8 mouse cellular contexts compared by ENCODE assay signal in genomic region chr11:94629884-94630198, GRCm38 (mm10). TPM values are rescaled to one million over a fixed set of nuclear protein-coding genes. Genes with fewer than 3 reads are reported as not detected.
A peak's percentile ranks its signal among the peaks of the same experiment; 100 is the strongest.
DNase-seq lines count a peak whose midpoint lies in the region; ATAC-seq and TF ChIP-seq lines count a peak whose summit lies in the region.

No protein-coding gene starts in this region.

- peaks cover 6% of the 10 kb centered on the region; the same call in 1 of the 2 replicates for H3K36me3 ChIP-seq in liver, adult 2 months (ENCODE audit: control insufficient read depth, insufficient read depth, low read length)
- H3K36me3 ChIP-seq in embryonic facial prominence, embryonic 13.5 days: peaks cover 31% of the 10 kb centered on the region
- peaks cover 37% of the 10 kb centered on the region for H3K36me3 ChIP-seq in limb, embryonic 10.5 days
- peaks cover 32% of the 10 kb centered on the region for H3K36me3 ChIP-seq in neural tube, embryonic 13.5 days

- H3K4me3 ChIP-seq in liver, adult 2 months (ENCODE audit: insufficient read depth, low read depth, low read length): peak overlapping the region; percentile 79
- peak overlapping the region; percentile 97 for H3K4me3 ChIP-seq in embryonic facial prominence, embryonic 13.5 days
- H3K4me3 ChIP-seq in limb, embryonic 10.5 days: peak overlapping the region; percentile 95
- H3K4me3 ChIP-seq in neural tube, embryonic 13.5 days: peak overlapping the region; percentile 88

- no peak for TF ChIP-seq CTCF in liver, adult 2 months (IDR thresholded peaks at IDR 0.05; ENCODE audit: low read depth, low read length)

- TF ChIP-seq POLR2A in liver, adult 2 months (IDR thresholded peaks at IDR 0.05; ENCODE audit: extremely low read depth, insufficient read depth, low read length): no peak

- no peak for DNase-seq in liver, adult 2 months (ENCODE audit: extremely low read depth, low read depth, low spot score)
- DNase-seq in liver: no peak
- no peak for DNase-seq in limb, embryonic 10.5 days (ENCODE audit: low spot score)
- DNase-seq in urinary bladder, adult 2 months (ENCODE audit: low spot score): no peak
- no peak for DNase-seq in gastrocnemius, postnatal 36 days

- H3K4me2 ChIP-seq in embryonic facial prominence, embryonic 13.5 days: peak overlapping the region; percentile 90
- peak overlapping the region; percentile 98 for H3K4me2 ChIP-seq in neural tube, embryonic 13.5 days

- WGBS in liver, adult 2 months: under 1% methylated on average over 28 of the region's 28 CpGs
- under 1% methylated on average over 28 of the region's 28 CpGs for WGBS in embryonic facial prominence, embryonic 13.5 days
- 0% methylated on average over 28 of the region's 28 CpGs for WGBS in limb, embryonic 10.5 days
- under 1% methylated on average over 28 of the region's 28 CpGs for WGBS in neural tube, embryonic 13.5 days

- intact Hi-C loops in gastrocnemius, postnatal 36 days (cut with DNase I): loop anchor here (5.0 kb wide), 1 partner anchor 82 kb away; no protein-coding TSS in a partner anchor

- H3K4me1 ChIP-seq in liver, adult 2 months (ENCODE audit: control insufficient read depth, insufficient read depth, low read length): peaks cover 6% of the 10 kb centered on the region; the same call in 1 of the 2 replicates
- peaks cover 13% of the 10 kb centered on the region for H3K4me1 ChIP-seq in embryonic facial prominence, embryonic 13.5 days
- H3K4me1 ChIP-seq in limb, embryonic 10.5 days: peaks cover 15% of the 10 kb centered on the region
- H3K4me1 ChIP-seq in neural tube, embryonic 13.5 days (replicated peaks): peaks cover 15% of the 10 kb centered on the region

- H3K79me2 ChIP-seq in liver, adult 2 months (ENCODE audit: control insufficient read depth, insufficient read depth, low read length): peaks cover 9% of the 10 kb centered on the region; the same call in 1 of the 2 replicates

- no peaks in the 10 kb centered on the region for H3K27me3 ChIP-seq in liver, adult 2 months (ENCODE audit: control insufficient read depth, insufficient read depth, low read length)
- H3K27me3 ChIP-seq in embryonic facial prominence, embryonic 13.5 days: no peaks in the 10 kb centered on the region
- H3K27me3 ChIP-seq in limb, embryonic 10.5 days (ENCODE audit: low read depth, poor library complexity, severe bottlenecking): no peaks in the 10 kb centered on the region
- no peaks in the 10 kb centered on the region for H3K27me3 ChIP-seq in neural tube, embryonic 13.5 days

- peak; percentile 67 for ATAC-seq in embryonic facial prominence, embryonic 13.5 days (ENCODE audit: insufficient number of reproducible peaks, insufficient read depth, low FRiP score, low TSS enrichment, low read depth)
- ATAC-seq in neural tube, embryonic 13.5 days (ENCODE audit: low read depth): peak; percentile 74; the same call in 1 of the 2 replicates
- ATAC-seq in activated CD4-positive, CD25-positive, alpha-beta regulatory T cell, adult 4 months: no peak

- H3K9me3 ChIP-seq in embryonic facial prominence, embryonic 13.5 days: no peaks in the 10 kb centered on the region
- no peaks in the 10 kb centered on the region for H3K9me3 ChIP-seq in limb, embryonic 10.5 days (replicated peaks)
- H3K9me3 ChIP-seq in neural tube, embryonic 13.5 days: no peaks in the 10 kb centered on the region

- peak overlapping the region; percentile 62 for H3K27ac ChIP-seq in liver, adult 2 months (replicated peaks; ENCODE audit: insufficient read depth, low read depth, low read length)
- peak overlapping the region; percentile 78 for H3K27ac ChIP-seq in embryonic facial prominence, embryonic 13.5 days
- peak overlapping the region; percentile 89 for H3K27ac ChIP-seq in limb, embryonic 10.5 days
- H3K27ac ChIP-seq in neural tube, embryonic 13.5 days (replicated peaks): peak overlapping the region; percentile 55

- H3K9ac ChIP-seq in liver, adult 2 months (ENCODE audit: low read depth, low read length): peak overlapping the region; percentile 92
- H3K9ac ChIP-seq in embryonic facial prominence, embryonic 13.5 days: peak overlapping the region; percentile 93
- peak overlapping the region; percentile 93 for H3K9ac ChIP-seq in neural tube, embryonic 13.5 days

RNA-seq across cellular contexts. Expression of gene Lrrc59, which starts 0.3 kb away (rescaled TPM):
- total RNA-seq in liver, adult 2 months (2014; rRNA removed): 40.6 and 46.3 TPM in 2 replicates
- 41.2 and 43.8 TPM in 2 replicates for polyA plus RNA-seq in liver, adult 2 months (2012; rRNA removed)
- polyA plus RNA-seq in embryonic facial prominence, embryonic 13.5 days (2015; fragmentation: Nextera tagmentation; extraction: Ambion mirVana): 205 and 211 TPM in 2 replicates
- polyA plus RNA-seq in limb, embryonic 10.5 days (2016; fragmentation: Nextera tagmentation; extraction: Ambion mirVana): 274 and 301 TPM in 2 replicates
- polyA plus RNA-seq in neural tube, embryonic 13.5 days (2015; fragmentation: Nextera tagmentation; extraction: Ambion mirVana): 169 and 170 TPM in 2 replicates
- polyA plus RNA-seq in urinary bladder, adult 2 months (2012; rRNA removed): 62.8 and 64.7 TPM in 2 replicates
- 10 to 100 TPM; 31.3 to 31.4 TPM for total RNA-seq in gastrocnemius, postnatal 36 days (2021)
- 10 to 100 TPM in 1 of 2 experiments, 1 to 10 TPM in 1; 9.9 to 12.9 TPM for polyA plus RNA-seq in activated CD4-positive, CD25-positive, alpha-beta regulatory T cell, adult 4 months (2017; shearing (Covaris generic))

RNA-seq across cellular contexts. Expression of gene Mrpl27, which starts 23.7 kb away (rescaled TPM):
- total RNA-seq in liver, adult 2 months (2014; rRNA removed): 87.4 and 112 TPM in 2 replicates
- 68.7 and 74.6 TPM in 2 replicates for polyA plus RNA-seq in liver, adult 2 months (2012; rRNA removed)
- polyA plus RNA-seq in embryonic facial prominence, embryonic 13.5 days (2015; fragmentation: Nextera tagmentation; extraction: Ambion mirVana): 144 and 153 TPM in 2 replicates
- polyA plus RNA-seq in limb, embryonic 10.5 days (2016; fragmentation: Nextera tagmentation; extraction: Ambion mirVana): 141 and 147 TPM in 2 replicates
- polyA plus RNA-seq in neural tube, embryonic 13.5 days (2015; fragmentation: Nextera tagmentation; extraction: Ambion mirVana): 144 and 147 TPM in 2 replicates
- polyA plus RNA-seq in urinary bladder, adult 2 months (2012; rRNA removed): 93.5 and 105 TPM in 2 replicates
- total RNA-seq in gastrocnemius, postnatal 36 days (2021): 10 to 100 TPM; 45.0 to 50.1 TPM
- 10 to 100 TPM; 75.2 to 93.7 TPM for polyA plus RNA-seq in activated CD4-positive, CD25-positive, alpha-beta regulatory T cell, adult 4 months (2017; shearing (Covaris generic))

RNA-seq across cellular contexts. Expression of gene Eme1, which starts 23.9 kb away (rescaled TPM):
- total RNA-seq in liver, adult 2 months (2014; rRNA removed): 0.09 and 0.27 TPM in 2 replicates
- polyA plus RNA-seq in liver, adult 2 months (2012; rRNA removed): 0.12 TPM in 1 of 2 replicates, not detected in the other
- polyA plus RNA-seq in embryonic facial prominence, embryonic 13.5 days (2015; fragmentation: Nextera tagmentation; extraction: Ambion mirVana): 23.5 and 26.4 TPM in 2 replicates
- 60.1 and 62.2 TPM in 2 replicates for polyA plus RNA-seq in limb, embryonic 10.5 days (2016; fragmentation: Nextera tagmentation; extraction: Ambion mirVana)
- polyA plus RNA-seq in neural tube, embryonic 13.5 days (2015; fragmentation: Nextera tagmentation; extraction: Ambion mirVana): 5.0 and 5.2 TPM in 2 replicates
- 0.52 and 0.53 TPM in 2 replicates for polyA plus RNA-seq in urinary bladder, adult 2 months (2012; rRNA removed)
- total RNA-seq in gastrocnemius, postnatal 36 days (2021): under 1 TPM in 1 of 2 experiments, not detected in 1; 0.26 TPM
- polyA plus RNA-seq in activated CD4-positive, CD25-positive, alpha-beta regulatory T cell, adult 4 months (2017; shearing (Covaris generic)): 1 to 10 TPM; 2.6 to 4.4 TPM

RNA-seq across cellular contexts. Expression of gene Acsf2, which starts 28.2 kb away (rescaled TPM):
- 42.4 and 43.4 TPM in 2 replicates for total RNA-seq in liver, adult 2 months (2014; rRNA removed)
- polyA plus RNA-seq in liver, adult 2 months (2012; rRNA removed): 81.9 and 97.8 TPM in 2 replicates
- 7.1 and 8.3 TPM in 2 replicates for polyA plus RNA-seq in embryonic facial prominence, embryonic 13.5 days (2015; fragmentation: Nextera tagmentation; extraction: Ambion mirVana)
- polyA plus RNA-seq in limb, embryonic 10.5 days (2016; fragmentation: Nextera tagmentation; extraction: Ambion mirVana): 4.1 and 5.6 TPM in 2 replicates
- polyA plus RNA-seq in neural tube, embryonic 13.5 days (2015; fragmentation: Nextera tagmentation; extraction: Ambion mirVana): 2.0 and 2.2 TPM in 2 replicates
- polyA plus RNA-seq in urinary bladder, adult 2 months (2012; rRNA removed): 29.6 and 31.8 TPM in 2 replicates
- 1 to 10 TPM; 2.1 to 3.1 TPM for total RNA-seq in gastrocnemius, postnatal 36 days (2021)
- polyA plus RNA-seq in activated CD4-positive, CD25-positive, alpha-beta regulatory T cell, adult 4 months (2017; shearing (Covaris generic)): 1 to 10 TPM; 1.9 to 2.3 TPM

RNA-seq across cellular contexts. Expression of gene Xylt2, which starts 47.5 kb away (rescaled TPM):
- total RNA-seq in liver, adult 2 months (2014; rRNA removed): 11.4 and 12.6 TPM in 2 replicates
- polyA plus RNA-seq in liver, adult 2 months (2012; rRNA removed): 18.9 and 19.7 TPM in 2 replicates
- polyA plus RNA-seq in embryonic facial prominence, embryonic 13.5 days (2015; fragmentation: Nextera tagmentation; extraction: Ambion mirVana): 24.5 and 25.5 TPM in 2 replicates
- polyA plus RNA-seq in limb, embryonic 10.5 days (2016; fragmentation: Nextera tagmentation; extraction: Ambion mirVana): 17.8 and 21.0 TPM in 2 replicates
- polyA plus RNA-seq in neural tube, embryonic 13.5 days (2015; fragmentation: Nextera tagmentation; extraction: Ambion mirVana): 16.0 and 16.1 TPM in 2 replicates
- 12.7 and 15.9 TPM in 2 replicates for polyA plus RNA-seq in urinary bladder, adult 2 months (2012; rRNA removed)
- 1 to 10 TPM; 3.2 to 4.5 TPM for total RNA-seq in gastrocnemius, postnatal 36 days (2021)
- polyA plus RNA-seq in activated CD4-positive, CD25-positive, alpha-beta regulatory T cell, adult 4 months (2017; shearing (Covaris generic)): 1 to 10 TPM; 5.6 to 6.0 TPM
